Mouse (Mus musculus): Measurements from ENCODE around the gene Jade1. TPM values are rescaled to one million over a fixed set of nuclear protein-coding genes. Genes with fewer than 3 reads are reported as not detected.

Gene Jade1
- 17.1 and 19.3 TPM in 2 replicates for polyA plus RNA-seq (2012; rRNA removed)

DNA sequence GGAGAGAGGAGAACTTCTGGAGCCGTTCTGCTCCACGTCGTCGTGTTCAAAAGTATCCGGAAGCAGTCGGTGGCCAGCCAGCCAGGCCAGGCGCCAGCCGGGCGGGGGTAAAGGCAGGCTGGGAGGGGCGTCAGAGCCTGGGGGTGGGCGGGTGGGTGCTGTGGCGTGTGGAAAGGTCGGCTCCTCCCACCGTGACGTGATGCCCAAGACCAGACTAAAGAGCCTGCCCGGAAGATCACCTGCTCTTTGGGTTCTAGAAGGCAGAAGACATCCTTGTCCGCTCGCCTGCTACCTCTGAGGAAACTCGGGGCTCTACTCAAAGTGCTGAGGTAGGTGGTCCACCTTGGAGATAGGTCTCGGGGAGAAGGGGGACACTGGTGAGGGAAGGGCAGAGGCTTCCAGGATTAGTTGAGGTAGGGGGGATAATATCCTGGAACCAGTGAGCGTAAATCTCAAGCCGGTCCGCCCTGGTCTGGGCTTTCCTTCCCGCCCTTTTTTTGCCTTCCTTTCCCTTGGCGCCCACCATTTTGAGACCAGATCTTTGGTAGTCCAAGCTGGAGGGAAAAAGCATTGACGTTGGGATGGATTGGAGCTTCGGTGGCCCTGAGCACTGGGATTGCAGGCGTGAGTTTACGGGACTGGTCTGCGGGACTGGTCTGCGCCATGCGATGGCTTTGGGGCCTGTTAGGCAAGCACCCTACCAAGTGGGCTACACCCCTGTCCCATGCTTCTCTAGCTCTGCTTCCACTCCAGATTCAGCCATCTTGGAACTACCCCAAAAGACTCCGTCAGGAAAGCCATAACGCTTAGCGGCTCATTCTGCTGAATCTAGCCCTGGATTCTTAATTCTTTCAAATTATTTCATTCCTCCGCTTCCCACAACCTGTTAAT lies at the start of gene Jade1:
Gene Jade1, plus strand, starts transcription at position 241 of the 891 bp plus-strand sequence.
- DNase-seq (ENCODE audit: low spot score), result no peak

DNA sequence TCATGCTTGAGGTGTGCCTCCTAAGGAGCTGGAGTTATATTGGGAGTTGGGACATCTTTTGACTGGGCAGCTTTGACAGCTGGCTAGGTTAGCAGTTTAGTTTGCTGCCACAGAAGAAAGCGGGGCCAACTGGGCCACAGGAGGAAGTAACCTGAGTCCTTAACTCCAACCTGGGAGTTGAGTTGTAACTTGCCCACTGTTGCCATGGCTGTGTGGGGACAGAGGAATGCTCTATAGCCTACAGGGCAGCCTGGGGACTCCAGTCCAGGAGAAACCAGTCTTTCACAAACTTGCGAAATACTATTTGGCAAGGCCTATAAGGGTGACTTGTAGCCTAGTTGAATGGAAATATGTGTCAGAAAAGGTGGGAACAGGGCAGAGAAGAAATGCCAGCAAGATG lies 46.1 kb upstream of the Jade1 start:
- DNase-seq (ENCODE audit: low spot score), result peak; percentile 43

DNA sequence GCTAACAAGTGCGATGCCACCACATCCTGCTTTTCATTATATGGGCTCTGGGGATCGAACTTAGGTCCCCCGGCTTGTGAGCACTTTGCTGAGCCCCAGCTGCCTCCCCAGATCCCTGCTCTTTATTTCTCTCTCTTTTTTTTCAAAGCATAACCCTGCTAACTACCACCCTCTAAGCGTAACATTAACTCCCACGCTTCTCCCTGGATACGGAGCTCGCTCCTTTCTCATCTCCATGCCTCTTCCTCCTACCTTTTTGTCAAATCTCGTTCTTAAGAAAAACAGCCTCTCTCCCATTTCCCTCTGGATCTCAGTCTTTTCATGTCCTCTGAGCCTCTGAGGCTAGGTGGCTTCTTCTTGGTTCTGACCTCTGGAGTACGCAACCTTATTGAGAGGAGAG lies 45.3 kb upstream of the Jade1 start:
- no peak for DNase-seq (ENCODE audit: low spot score)

DNA sequence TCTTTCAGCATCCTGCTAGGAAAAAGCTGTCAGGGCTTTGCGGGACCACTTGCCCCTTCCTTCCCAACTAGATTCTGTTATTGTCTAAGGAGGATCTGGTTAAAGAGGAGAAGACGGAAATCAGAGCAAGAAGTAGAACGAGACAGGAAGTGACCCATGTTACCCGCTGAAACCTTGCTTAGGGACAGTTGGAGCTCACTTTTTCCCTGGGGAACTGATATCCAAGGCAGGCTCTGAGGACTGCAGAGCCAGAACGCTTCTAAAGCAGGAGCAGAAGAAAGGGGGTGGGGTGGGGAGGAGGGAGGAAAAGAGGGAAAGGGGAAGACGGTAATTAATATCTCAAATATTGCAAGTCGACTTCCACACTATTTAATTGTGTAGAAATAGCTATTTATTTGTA lies 44.8 kb upstream of the Jade1 start:
- DNase-seq (ENCODE audit: low spot score), result no peak

DNA sequence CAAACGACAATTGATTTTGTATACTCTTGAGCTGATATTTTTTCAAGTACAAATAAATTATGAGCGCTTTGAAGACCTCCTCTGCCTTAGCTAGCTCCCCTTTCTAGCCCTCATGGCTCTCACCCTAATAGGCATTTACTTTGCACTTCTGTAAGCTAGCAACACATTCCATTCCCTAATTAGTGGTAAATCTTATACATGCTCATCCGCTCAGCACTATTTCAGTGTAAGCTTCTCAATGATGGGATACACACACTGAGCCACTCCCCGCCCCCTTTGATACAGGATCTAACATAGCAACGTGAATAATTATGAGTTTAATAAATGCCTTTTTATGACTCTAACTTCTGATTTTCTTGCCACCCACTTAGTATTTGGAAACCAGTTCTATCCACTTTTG lies 41.5 kb upstream of the Jade1 start:
- DNase-seq (ENCODE audit: low spot score), result no peak

DNA sequence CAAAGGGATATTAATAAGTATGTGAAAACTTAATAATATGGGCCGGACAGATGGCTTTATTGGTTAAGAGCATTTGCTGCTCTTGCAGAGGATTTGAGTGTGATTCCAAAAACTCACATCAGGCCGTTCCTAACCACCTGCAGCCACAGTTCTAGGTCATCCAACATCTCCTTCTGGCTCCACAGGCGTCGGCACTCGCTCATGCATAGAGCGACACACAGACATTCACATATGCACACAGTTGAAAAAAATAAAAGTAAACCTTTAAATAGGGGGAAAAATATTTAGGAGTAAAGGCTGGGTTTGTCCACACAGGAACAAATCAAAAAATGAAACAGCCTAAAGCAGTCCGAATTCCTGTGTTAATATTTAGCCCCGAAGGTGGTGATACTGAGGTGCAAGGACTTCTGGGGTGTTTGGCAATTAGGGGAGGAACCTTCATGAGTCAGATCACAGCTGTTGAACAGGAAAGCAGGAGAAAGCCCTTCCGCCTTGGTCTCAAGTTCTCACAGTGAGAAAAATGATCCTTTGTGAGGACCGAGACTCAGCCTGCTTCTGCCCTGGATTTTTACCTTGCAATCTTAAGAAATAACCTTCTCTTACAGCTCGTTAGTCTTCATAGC lies 40.7 kb upstream of the Jade1 start:
- DNase-seq (ENCODE audit: low spot score), result no peak

DNA sequence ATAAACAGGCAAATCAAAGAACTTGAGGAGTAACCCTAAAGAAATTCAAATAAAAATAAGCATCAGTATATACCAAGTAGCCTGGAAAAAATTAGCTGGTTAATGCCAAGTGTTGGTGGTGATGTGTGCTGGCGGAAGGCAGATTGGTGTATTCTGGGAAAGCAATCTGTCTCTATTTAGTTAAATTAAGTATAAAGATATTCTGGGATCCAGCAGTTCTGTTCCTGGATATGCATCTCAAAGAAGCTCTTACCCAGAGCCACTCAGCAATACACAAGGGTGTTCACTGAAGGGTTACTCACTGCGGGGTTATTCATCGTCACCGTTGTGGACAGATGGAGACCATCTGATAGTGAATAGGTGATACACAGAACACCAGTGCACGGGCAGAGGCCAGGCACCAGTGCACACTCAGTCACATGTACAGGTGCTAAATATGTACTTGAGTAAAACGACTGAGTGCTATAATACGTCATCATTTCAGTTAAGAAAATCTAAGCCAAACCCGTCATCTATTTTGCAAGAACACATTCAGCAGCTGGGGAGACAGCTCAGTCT lies 38.5 kb upstream of the Jade1 start:
- DNase-seq (ENCODE audit: low spot score), result no peak

DNA sequence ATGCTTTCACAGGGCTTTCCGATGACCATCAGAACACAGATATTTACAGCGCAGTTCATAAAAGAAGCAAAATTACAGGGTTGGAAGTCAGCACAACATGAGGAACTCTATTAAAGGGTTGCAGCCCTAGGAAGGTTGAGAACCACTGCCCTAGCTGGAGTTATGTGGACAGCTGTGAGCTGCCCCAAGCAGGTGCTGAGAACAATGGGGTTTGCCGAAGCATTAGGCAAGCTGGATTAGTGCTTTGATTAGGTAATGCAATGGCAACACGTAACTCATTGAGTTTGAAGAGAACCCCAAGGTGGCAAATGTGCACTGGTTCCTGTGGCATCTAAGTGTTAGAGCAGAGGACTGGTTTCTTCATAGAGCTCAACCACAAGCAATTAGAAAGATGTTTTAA lies 34.6 kb upstream of the Jade1 start:
- DNase-seq (ENCODE audit: low spot score), result no peak

DNA sequence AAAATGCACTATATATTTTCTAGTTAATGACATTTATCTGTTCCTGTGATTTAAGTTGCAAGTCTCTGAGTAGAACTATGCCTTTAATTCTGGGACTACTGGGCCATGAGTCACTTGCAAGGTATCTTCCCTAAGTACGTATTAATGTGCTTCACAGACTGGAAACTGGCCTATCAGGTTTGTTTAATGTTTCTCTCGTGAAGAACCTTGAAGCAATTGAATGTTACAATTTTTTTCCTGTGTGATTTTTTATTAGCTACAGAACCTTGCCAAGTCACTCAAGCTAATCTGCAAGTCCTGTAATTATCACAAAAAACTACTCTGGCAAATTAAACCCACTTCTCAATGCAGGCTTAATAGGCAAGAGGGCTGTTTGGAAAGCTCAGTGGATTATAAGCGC lies 33.8 kb upstream of the Jade1 start:
- DNase-seq (ENCODE audit: low spot score), result no peak

DNA sequence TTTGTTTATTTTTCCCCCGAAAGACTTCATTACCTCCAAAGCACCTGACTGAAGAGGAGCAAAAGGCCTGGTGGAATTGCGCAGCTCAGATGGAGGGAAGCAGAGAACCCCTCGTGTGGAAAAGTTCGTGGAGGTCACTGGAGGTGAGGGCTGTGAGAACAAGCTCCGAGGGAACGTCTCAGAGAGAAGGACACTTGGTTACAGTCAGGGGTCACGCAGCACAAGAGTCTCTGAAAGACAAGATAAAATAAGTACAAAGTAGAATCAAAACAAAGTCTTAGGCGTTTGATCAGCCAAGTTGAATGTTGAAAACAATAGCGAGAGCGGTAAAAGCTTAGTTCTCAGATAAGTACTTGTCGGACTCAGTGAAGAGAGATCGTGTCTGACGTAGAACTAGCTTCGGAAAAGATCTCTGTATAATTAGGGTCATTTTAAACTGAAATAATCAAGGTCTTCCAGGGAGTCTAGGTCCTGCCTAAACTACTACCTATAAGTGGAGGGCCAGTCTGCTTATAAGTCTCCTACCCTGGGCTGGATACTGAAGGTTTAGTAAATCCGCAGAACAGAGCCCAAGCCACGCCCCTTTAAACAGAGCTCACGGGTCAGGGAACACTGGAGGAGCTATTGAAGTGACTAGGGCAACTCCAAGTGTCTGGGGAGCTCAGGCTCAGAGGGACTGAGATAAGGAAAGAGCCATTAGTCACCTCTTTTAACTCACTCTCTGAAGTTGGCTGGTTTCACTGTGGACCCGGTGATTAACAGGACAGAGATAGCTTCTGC lies 33.1 kb upstream of the Jade1 start:
- DNase-seq (ENCODE audit: low spot score), result no peak

DNA sequence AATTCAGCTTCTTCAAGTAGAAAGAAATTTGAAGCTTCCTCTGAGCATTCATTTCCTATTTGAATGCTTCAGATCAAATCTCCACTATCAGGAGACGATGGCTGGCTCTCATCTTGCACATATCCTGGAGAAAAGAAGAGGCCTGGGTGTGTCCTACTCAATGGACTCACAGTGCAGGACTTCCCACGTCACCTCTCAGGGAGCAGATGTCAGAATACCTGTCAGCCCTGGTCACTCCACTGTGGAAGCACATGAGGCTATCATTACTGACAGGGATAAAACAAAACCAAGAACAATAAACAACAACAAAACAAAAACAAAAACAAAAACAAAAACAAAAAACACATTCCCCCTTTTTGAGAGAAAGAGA lies 32.5 kb upstream of the Jade1 start:
- DNase-seq (ENCODE audit: low spot score), result no peak

DNA sequence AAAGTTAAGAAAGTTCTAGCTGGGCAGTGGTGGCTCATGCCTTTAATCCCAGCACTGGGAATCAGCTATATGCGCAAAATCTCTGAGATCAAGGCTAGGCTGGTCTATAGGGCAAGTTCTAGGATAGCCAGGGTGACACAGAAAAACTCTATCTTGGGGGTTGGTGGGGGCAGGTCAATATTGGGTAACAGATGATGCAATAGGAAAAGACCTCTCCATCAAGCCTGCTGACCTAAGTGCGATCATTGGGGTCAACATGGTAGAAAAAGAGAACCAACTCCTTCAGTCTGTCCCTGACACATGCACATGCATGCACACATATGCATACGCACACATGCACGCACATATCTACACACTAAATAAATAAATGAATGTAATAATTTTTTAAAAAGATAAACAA lies 32.1 kb upstream of the Jade1 start:
- DNase-seq (ENCODE audit: low spot score), result no peak

DNA sequence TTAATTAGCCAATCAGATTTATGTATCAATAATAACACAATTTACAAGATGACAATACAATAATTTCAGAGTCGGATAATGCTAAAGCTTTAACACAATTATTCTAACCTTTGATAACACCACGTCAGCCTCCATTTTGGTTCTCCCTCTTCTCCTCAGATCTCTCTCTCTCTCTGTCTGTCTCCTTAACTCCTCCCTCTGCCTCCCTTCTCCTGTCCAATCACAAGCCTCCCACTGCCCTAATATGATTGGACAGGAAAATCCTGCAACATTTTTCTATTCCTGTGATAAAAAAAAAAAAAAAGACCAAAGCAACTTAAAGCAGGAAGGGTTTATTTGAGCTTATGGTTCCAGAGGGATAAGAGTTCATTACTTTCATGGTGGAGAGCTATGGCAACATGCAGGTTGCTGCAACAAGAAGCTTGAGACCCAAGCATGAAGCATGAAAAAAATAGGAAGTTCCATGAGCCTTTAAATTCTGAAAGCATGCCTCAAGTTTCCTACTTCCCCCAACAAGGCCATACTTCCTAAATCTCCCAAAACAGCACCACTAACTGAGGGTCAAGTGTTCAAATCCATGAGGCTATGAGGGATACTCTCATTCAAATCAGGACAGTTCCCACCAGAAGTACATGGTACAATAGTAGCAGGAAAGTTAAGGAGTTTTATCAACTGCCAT lies 27.1 kb upstream of the Jade1 start:
- DNase-seq (ENCODE audit: low spot score), result no peak

DNA sequence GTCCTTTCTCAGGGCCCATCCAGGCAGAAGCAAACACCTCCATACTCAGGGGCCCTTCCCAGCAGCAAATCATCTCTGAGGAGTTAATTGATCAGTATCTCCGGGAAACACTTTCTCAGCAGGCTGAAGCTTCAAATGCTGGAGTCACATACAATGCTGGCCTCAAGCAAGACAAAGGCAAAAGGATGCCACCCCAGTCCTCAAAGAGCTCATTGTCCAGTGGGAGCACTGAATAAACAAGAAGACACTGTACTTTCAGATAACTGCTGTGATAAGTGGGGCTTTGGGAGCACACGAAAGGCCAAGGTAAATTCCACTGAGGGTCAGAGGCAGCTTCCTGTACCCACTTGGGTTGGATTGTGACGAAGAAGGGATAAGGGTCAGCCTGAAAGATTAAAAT lies 25.4 kb upstream of the Jade1 start:
- DNase-seq (ENCODE audit: low spot score), result no peak

DNA sequence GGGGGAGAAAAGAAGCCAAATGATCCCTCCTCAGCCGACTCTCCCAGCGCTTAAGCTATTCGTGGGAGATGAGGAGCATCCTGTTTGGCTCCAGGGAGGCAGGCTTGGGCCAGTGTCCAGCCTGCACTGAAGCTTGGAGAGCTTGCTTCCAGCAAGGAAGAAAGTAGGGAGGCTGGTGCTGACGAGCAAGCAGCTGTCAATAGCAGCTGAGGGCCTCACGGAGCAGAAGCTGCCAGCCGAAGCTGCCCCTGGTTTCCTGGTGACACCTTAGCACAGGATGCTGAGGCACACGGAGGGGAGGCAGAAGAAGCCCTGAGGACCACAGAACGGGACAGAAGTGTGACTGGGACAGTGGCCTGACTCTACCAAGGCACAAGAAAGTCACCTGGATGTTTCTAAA lies 24.0 kb upstream of the Jade1 start:
- DNase-seq (ENCODE audit: low spot score), result no peak

DNA sequence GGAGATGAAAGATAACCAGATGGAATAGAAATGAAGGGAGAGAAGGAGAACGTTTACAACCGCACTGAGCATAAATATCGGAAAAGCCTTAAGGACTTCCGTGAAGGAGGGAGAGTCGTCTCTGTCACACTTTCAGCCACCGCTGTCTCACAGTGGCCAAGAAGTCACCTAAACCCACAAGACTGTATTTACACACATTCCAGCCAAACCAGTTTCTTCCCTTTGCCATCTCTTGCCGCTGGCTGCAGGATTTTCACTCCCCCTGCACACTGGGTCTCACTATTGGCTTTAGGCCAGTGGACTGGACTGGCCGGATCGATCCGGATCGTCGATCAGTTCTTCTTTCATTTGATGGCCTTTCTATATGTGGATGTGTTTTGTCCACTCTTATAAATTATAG lies 23.4 kb upstream of the Jade1 start:
- DNase-seq (ENCODE audit: low spot score), result no peak

DNA sequence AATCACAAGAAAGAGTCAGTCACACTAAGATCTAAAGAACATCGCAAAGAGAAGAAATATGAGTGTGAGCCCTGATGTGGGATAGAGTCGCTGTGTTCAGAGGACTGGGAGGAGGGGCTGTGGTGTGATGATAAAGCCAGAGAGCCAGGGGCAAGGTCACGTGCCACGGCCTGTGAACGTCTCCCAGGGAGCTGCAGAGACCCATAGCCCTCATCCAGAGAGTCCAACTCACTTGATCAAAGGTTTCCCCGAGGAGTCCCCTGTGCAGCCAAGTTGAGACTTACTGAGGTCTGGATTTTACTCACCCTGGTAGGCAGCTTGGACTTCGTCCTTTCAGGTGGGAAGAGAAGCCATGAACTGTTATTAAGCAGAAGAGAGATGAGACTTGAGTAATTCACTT lies 21.9 kb upstream of the Jade1 start:
- no peak for DNase-seq (ENCODE audit: low spot score)

DNA sequence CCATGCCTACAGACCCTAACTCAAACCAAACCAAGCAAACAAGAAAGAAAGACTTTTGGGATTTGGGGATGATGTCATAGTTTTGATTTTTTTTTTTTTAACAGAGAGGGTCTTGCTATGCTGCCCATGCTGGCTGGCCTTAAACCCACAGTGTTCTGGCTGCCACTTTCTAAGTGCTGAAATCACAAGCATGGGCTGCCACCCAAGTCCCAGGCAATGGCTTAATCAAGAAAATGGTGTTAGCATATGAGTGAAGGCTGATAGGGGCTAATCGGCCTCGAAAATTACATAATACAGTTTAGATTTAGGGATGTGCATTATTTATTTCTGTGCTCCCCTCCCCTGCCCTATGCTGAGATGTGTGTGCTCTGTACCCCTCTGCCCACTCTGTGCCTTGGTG lies 17.6 kb upstream of the Jade1 start:
- no peak for DNase-seq (ENCODE audit: low spot score)

DNA sequence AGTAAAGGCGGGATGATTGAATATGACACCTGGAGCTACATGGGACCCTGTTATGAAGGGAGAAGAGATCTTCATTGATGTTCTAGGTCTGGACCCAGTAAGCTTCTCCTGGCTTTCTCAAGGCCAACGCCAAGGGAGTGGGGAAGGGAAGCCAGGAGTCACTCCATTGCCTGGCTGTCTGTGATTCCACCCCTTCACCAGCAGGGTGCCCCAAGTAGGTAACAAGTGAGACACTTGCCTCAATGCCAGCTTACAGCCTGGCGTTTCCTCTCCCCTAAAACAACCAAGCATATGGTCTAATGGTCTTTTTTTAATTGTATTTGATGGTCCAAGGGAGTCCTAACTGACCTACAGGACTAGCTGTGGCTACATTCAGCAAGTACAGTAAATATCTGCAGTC lies 14.2 kb upstream of the Jade1 start:
- DNase-seq (ENCODE audit: low spot score), result no peak

DNA sequence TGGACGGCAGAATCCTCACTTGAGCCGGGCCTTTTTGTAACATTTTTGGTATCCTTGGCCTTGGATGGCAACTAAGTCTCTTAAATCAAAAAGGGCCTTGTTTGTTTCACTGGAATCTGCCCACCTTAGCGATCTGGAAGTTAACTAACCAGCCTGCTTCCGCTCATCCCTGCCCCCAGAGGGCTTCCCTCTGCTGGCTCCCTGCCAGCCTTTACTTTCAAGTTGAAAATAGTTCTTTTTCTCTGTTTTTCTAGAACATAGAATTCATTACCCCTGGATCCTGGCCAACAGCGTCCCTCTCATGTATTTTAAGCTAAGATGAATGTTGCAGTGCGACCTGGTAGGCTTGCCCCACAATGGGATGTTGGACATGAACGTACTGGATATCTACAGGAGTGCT lies 11.1 kb upstream of the Jade1 start:
- DNase-seq (ENCODE audit: low spot score), result no peak

DNA sequence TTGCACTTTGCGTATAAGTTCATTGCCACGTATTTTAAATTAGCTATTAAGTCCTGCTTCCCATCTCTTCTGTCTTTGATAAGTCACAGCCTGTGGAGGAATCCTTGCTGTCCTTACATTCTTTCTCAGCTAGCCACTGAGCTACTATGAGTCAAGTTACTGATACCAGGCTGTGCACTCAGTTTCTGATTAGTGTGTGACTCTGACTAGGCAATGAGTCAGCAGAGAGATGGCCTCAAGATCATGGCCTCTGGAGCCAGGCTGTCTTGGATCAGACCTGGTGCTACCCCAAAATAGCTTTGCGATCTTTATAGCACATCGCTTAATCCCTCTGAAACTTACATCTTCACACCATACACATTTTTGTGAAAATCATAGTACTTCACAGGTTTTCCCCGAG lies 8.2 kb upstream of the Jade1 start:
- DNase-seq (ENCODE audit: low spot score), result no peak

DNA sequence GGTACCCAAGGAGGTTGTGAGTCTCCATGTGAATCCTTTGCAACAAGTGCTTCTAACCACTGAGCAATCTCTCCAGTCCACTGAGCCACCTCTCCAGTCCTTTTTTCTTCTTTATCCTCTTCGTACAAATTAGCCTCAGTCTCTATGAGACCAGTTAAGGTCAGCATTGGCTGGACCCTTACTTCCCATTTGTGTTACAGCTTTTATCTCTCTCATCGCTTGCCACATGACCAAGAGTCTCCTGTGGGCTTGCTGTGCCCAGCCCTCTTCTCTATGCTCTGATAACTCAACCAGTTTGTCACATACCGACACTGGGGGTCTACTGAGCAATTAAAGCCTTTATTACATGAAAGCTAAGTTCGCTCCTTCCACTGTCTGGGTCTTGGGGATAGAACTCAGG lies 7.3 kb upstream of the Jade1 start:
- no peak for DNase-seq (ENCODE audit: low spot score)
